Mouse (Mus musculus) embryonic facial prominence, embryonic 13.5 days (tissue): ENCODE measurements around the gene Dip2a. TPM values are rescaled to one million over a fixed set of nuclear protein-coding genes. Genes with fewer than 3 reads are reported as not detected.

ENCODE experiments used
- ATAC-seq: fragments of 200-750 bp; cut with Nextera tagmentation; 2 replicates; pipeline ENCODE4 v1.8.0; 2017; ENCODE audit warnings: low read depth; ENCODE audit not compliant: insufficient number of reproducible peaks, insufficient read depth, low FRiP score, low TSS enrichment
- H3K27ac ChIP-seq: fragments of 300-500 bp; sonication (generic); 2 replicates; pipeline ENCODE4 v1.5.1; 2015; ENCODE audit warnings: moderate library complexity, mild to moderate bottlenecking, inconsistent platforms
- H3K27me3 ChIP-seq: fragments of 300-500 bp; sonication (generic); 2 replicates; pipeline ENCODE4 v1.6.1; 2015; ENCODE audit warnings: mild to moderate bottlenecking, inconsistent platforms
- H3K36me3 ChIP-seq: fragments of 300-500 bp; sonication (generic); 2 replicates; pipeline ENCODE4 v1.6.1; 2015; ENCODE audit warnings: mild to moderate bottlenecking, inconsistent platforms
- H3K4me1 ChIP-seq: fragments of 300-500 bp; sonication (generic); 2 replicates; pipeline ENCODE4 v1.6.1; 2015; ENCODE audit warnings: inconsistent platforms
- H3K4me2 ChIP-seq: fragments of 300-500 bp; sonication (generic); 2 replicates; pipeline ENCODE4 v1.6.1; 2015; ENCODE audit warnings: moderate library complexity, mild to moderate bottlenecking, inconsistent platforms
- H3K4me3 ChIP-seq: fragments of 300-500 bp; sonication (generic); 2 replicates; pipeline ENCODE4 v1.5.1; 2015; ENCODE audit warnings: mild to moderate bottlenecking, inconsistent platforms
- H3K9ac ChIP-seq: fragments of 300-500 bp; sonication (generic); 2 replicates; pipeline ENCODE4 v1.6.1; 2015; ENCODE audit warnings: mild to moderate bottlenecking, inconsistent platforms
- H3K9me3 ChIP-seq: fragments of 300-500 bp; sonication (generic); 2 replicates; pipeline ENCODE4 v1.6.1; 2016; ENCODE audit warnings: inconsistent platforms
- WGBS: fragments of 180-500 bp; shearing (Covaris S2); methylation state at CpG from one replicate; pipeline ENCODE4 v1.1.7; 2015; ENCODE audit warnings: mixed read lengths; 5-methylcytosine and 5-hydroxymethylcytosine counted together
- polyA plus RNA-seq: library from polyadenylated mRNA; unstranded; fragments of >200 nt; fragmentation: Nextera tagmentation; extraction: Ambion mirVana; gene quantifications from 2 replicates; pipeline ENCODE4 v1.2.1, GENCODE M21; 2015

Gene Dip2a
- polyA plus RNA-seq, 1 experiment from 2014 or later: 12.5 TPM

GRCm38 (mm10) chr10:76259566-76260232 lies 85.4 kb downstream of the Dip2a start:
- H3K27me3 ChIP-seq: no peaks in the 10 kb centered on the region
- no peak for ATAC-seq
- peaks cover 10% of the 10 kb centered on the region for H3K4me1 ChIP-seq
- H3K4me3 ChIP-seq: no peak overlapping the region
- H3K27ac ChIP-seq: no peak overlapping the region
- H3K4me2 ChIP-seq: no peak overlapping the region
- H3K9me3 ChIP-seq: no peaks in the 10 kb centered on the region
- no peak overlapping the region for H3K9ac ChIP-seq
- peaks cover 20% of the 10 kb centered on the region for H3K36me3 ChIP-seq
- 70% methylated on average over 18 of the region's 18 CpGs for WGBS

- no peaks in the 10 kb centered on the region for H3K9me3 ChIP-seq
- no peak overlapping the region for H3K4me3 ChIP-seq
- H3K27ac ChIP-seq: no peak overlapping the region
- H3K36me3 ChIP-seq: peaks cover 9% of the 10 kb centered on the region; the same call in 1 of the 2 replicates
- peaks cover 24% of the 10 kb centered on the region for H3K4me1 ChIP-seq
- H3K4me2 ChIP-seq: no peak overlapping the region
- H3K27me3 ChIP-seq: no peaks in the 10 kb centered on the region
- no peak overlapping the region for H3K9ac ChIP-seq
- WGBS: 82% methylated on average over 12 of the region's 12 CpGs
- no peak for ATAC-seq
These were observed 87.2 kb downstream of the Dip2a start for GRCm38 (mm10) chr10:76257719-76258390.

- H3K27ac ChIP-seq: no peak overlapping the region
- no peaks in the 10 kb centered on the region for H3K9me3 ChIP-seq
- H3K4me3 ChIP-seq: no peak overlapping the region
- peaks cover 6% of the 10 kb centered on the region; the same call in 1 of the 2 replicates for H3K36me3 ChIP-seq
- no peak for ATAC-seq
- 91% methylated on average over 7 of the region's 7 CpGs for WGBS
- H3K4me1 ChIP-seq: peaks cover 25% of the 10 kb centered on the region
- no peak overlapping the region for H3K4me2 ChIP-seq
- H3K27me3 ChIP-seq: no peaks in the 10 kb centered on the region
- no peak overlapping the region for H3K9ac ChIP-seq
These were observed 87.9 kb downstream of the Dip2a start for GRCm38 (mm10) chr10:76257231-76257630.

GRCm38 (mm10) chr10:76255617-76256016 lies 89.5 kb downstream of the Dip2a start:
- no peaks in the 10 kb centered on the region for H3K9me3 ChIP-seq
- H3K9ac ChIP-seq: no peak overlapping the region
- no peaks in the 10 kb centered on the region for H3K36me3 ChIP-seq
- H3K27ac ChIP-seq: peak overlapping the region; percentile 33; the same call in 1 of the 2 replicates
- H3K4me1 ChIP-seq: peaks cover 25% of the 10 kb centered on the region
- no peak overlapping the region for H3K4me3 ChIP-seq
- no peaks in the 10 kb centered on the region for H3K27me3 ChIP-seq
- ATAC-seq: no peak
- 75% methylated on average over 6 of the region's 6 CpGs for WGBS
- H3K4me2 ChIP-seq: no peak overlapping the region

- WGBS: 34% methylated on average over 4 of the region's 4 CpGs
- H3K4me3 ChIP-seq: peak within 1 kb of the TSS; percentile 17
- H3K4me2 ChIP-seq: peak within 1 kb of the TSS; percentile 20
- ATAC-seq: peak; percentile 63; the same call in 1 of the 2 replicates
- H3K9ac ChIP-seq: 0 out of 2 replicates have a peak within 1 kb of the TSS, but pooled peaks have one; percentile 44
- no peaks in the 10 kb centered on the region for H3K36me3 ChIP-seq
- peaks cover 23% of the 10 kb centered on the region for H3K4me1 ChIP-seq
- peak within 1 kb of the TSS; percentile 71 for H3K27ac ChIP-seq
- H3K9me3 ChIP-seq: no peaks in the 10 kb centered on the region
- no peaks in the 10 kb centered on the region for H3K27me3 ChIP-seq
These were observed 91.6 kb downstream of the Dip2a start, which contains the start of gene S100b for GRCm38 (mm10) chr10:76253536-76253935. Gene S100b, plus strand, starts transcription at chr10:76253853.

- Histone ChIP-seq H3K27ac (peak overlapping the region; percentile 71), H3K9ac (0 out of 2 replicates have a peak overlapping the region, but pooled peaks have one; percentile 27), H3K4me2 (no peak overlapping the region), H3K27me3 (no peaks in the 10 kb centered on the region), H3K9me3 (no peaks in the 10 kb centered on the region), H3K4me3 (no peak overlapping the region), H3K36me3 (no peaks in the 10 kb centered on the region), H3K4me1 (peaks cover 28% of the 10 kb centered on the region)
- no peak for ATAC-seq
- WGBS: 95% methylated on average over 1 of the region's 1 CpGs
These were observed 92.0 kb downstream of the Dip2a start for GRCm38 (mm10) chr10:76253079-76253478.

- no peak for ATAC-seq
- H3K4me1 ChIP-seq: peaks cover 32% of the 10 kb centered on the region
- no peak overlapping the region for H3K4me3 ChIP-seq
- WGBS: 84% methylated on average over 7 of the region's 7 CpGs
- no peaks in the 10 kb centered on the region for H3K27me3 ChIP-seq
- H3K27ac ChIP-seq: no peak overlapping the region
- no peak overlapping the region for H3K9ac ChIP-seq
- H3K36me3 ChIP-seq: no peaks in the 10 kb centered on the region
- no peak overlapping the region for H3K4me2 ChIP-seq
- H3K9me3 ChIP-seq: no peaks in the 10 kb centered on the region
These were observed 94.2 kb downstream of the Dip2a start for GRCm38 (mm10) chr10:76250870-76251269.

- ATAC-seq: no peak
- WGBS: 51% methylated on average over 5 of the region's 5 CpGs
- no peaks in the 10 kb centered on the region for H3K36me3 ChIP-seq
These were observed 96.5 kb downstream of the Dip2a start for GRCm38 (mm10) chr10:76248647-76248968.

GRCm38 (mm10) chr10:76247960-76248646 lies 97.0 kb downstream of the Dip2a start:
- Histone ChIP-seq H3K36me3 (no peaks in the 10 kb centered on the region), H3K9ac (no peak overlapping the region), H3K27ac (peak overlapping the region; percentile 23), H3K4me2 (peak overlapping the region; percentile 5; the same call in 1 of the 2 replicates), H3K27me3 (no peaks in the 10 kb centered on the region), H3K9me3 (no peaks in the 10 kb centered on the region), H3K4me1 (peaks cover 17% of the 10 kb centered on the region), H3K4me3 (no peak overlapping the region)
- no peak for ATAC-seq
- WGBS: 34% methylated on average over 21 of the region's 21 CpGs

More at GRCm38 (mm10) chr10:76248647-76248968, 96.5 kb downstream of the Dip2a start:
- Histone ChIP-seq H3K9ac (no peak overlapping the region), H3K4me1 (peaks cover 22% of the 10 kb centered on the region), H3K27ac (peak overlapping the region; percentile 23), H3K4me2 (0 out of 2 replicates have a peak overlapping the region, but pooled peaks have one; percentile 5), H3K4me3 (no peak overlapping the region), H3K27me3 (no peaks in the 10 kb centered on the region), H3K9me3 (no peaks in the 10 kb centered on the region)

- no peak overlapping the region for H3K27ac ChIP-seq
- 54% methylated on average over 4 of the region's 4 CpGs for WGBS
- H3K4me2 ChIP-seq: no peak overlapping the region
- no peak overlapping the region for H3K9ac ChIP-seq
- peaks cover 14% of the 10 kb centered on the region for H3K4me1 ChIP-seq
- H3K36me3 ChIP-seq: no peaks in the 10 kb centered on the region
- H3K9me3 ChIP-seq: no peaks in the 10 kb centered on the region
- no peak overlapping the region for H3K4me3 ChIP-seq
- H3K27me3 ChIP-seq: no peaks in the 10 kb centered on the region
- 0 out of 2 replicates have a peak, but pooled peaks have one; percentile 6 for ATAC-seq
These were observed 98.5 kb downstream of the Dip2a start for GRCm38 (mm10) chr10:76246601-76247000.

GRCm38 (mm10) chr10:76245106-76245505 lies 100.0 kb downstream of the Dip2a start:
- Histone ChIP-seq H3K4me3 (no peak overlapping the region), H3K36me3 (no peaks in the 10 kb centered on the region)

More at GRCm38 (mm10) chr10:76245106-76245505, 100.0 kb downstream of the Dip2a start:
- Histone ChIP-seq H3K27me3 (no peaks in the 10 kb centered on the region), H3K4me1 (peaks cover 14% of the 10 kb centered on the region), H3K27ac (no peak overlapping the region), H3K9ac (no peak overlapping the region), H3K4me2 (no peak overlapping the region), H3K9me3 (no peaks in the 10 kb centered on the region)
- ATAC-seq: no peak
- WGBS: 76% methylated on average over 2 of the region's 2 CpGs
